ENCODE assay signal across 12 mouse cellular contexts in genomic region chr11:102595341-102595820, GRCm38 (mm10). TPM values are rescaled to one million over a fixed set of nuclear protein-coding genes. Genes with fewer than 3 reads are reported as not detected.
DNase-seq lines count a peak whose midpoint lies in the region; ATAC-seq and TF ChIP-seq lines count a peak whose summit lies in the region.
"Had no signal": no experiment of that assay in that cellular context is flagged by ENCODE, and none has a peak within 500 bp of the region (broad histone marks: within the 10 kb centered on the region; RNA-seq: fewer than 3 reads in every experiment).

No protein-coding gene starts in this region.

- TF ChIP-seq POLR2A in heart, adult 2 months (IDR thresholded peaks at IDR 0.05; ENCODE audit: insufficient read depth, low read depth, low read length): no peak
- TF ChIP-seq POLR2A in lung, adult 2 months (IDR thresholded peaks at IDR 0.05; ENCODE audit: borderline replicate concordance, extremely low read depth, low read depth, low read length): no peak

- H3K9ac ChIP-seq in heart, embryonic 11.5 days (ENCODE audit: low read depth, low read length): peak overlapping the region; percentile 39; the same call in 1 of the 2 replicates
- H3K9ac ChIP-seq in heart, adult 2 months (ENCODE audit: low read depth, low read length): no peak overlapping the region
- no peak overlapping the region for H3K9ac ChIP-seq in lung, embryonic 15.5 days
- no peak overlapping the region for H3K9ac ChIP-seq in stomach, embryonic 14.5 days (replicated peaks; ENCODE audit: low read depth, low read length)

- no peaks in the 10 kb centered on the region for H3K27me3 ChIP-seq in heart, embryonic 11.5 days (ENCODE audit: control insufficient read depth, insufficient read depth, low read length)
- 0 out of 2 replicates have a peak, but pooled peaks cover 1% of the 10 kb centered on the region for H3K27me3 ChIP-seq in heart, adult 2 months (ENCODE audit: control insufficient read depth, insufficient read depth, low read length)
- H3K27me3 ChIP-seq in lung, embryonic 15.5 days: no peaks in the 10 kb centered on the region
- no peaks in the 10 kb centered on the region for H3K27me3 ChIP-seq in stomach, embryonic 14.5 days (ENCODE audit: control insufficient read depth, insufficient read depth, low read length)

- H3K79me2 ChIP-seq in heart, adult 2 months (replicated peaks; ENCODE audit: control insufficient read depth, insufficient read depth, low read length): no peaks in the 10 kb centered on the region

- no peak for TF ChIP-seq CTCF in heart, adult 2 months (IDR thresholded peaks at IDR 0.05)
- no peak for TF ChIP-seq CTCF in lung, adult 2 months (IDR thresholded peaks at IDR 0.05; ENCODE audit: insufficient read depth, low read length)

- no peak overlapping the region for H3K27ac ChIP-seq in heart, embryonic 11.5 days (ENCODE audit: low read depth, low read length)
- no peak overlapping the region for H3K27ac ChIP-seq in heart, adult 2 months
- H3K27ac ChIP-seq in lung, embryonic 15.5 days: peak overlapping the region; percentile 60
- H3K27ac ChIP-seq in stomach, embryonic 14.5 days (ENCODE audit: low read length): peak overlapping the region; percentile 64
- H3K27ac ChIP-seq: left cerebral cortex, adult 2 months; macrophage had no signal

- intact Hi-C loops in heart, adult 2 months (cut with DNase I): no loop called here

- H3K4me1 ChIP-seq in heart, embryonic 11.5 days (ENCODE audit: control insufficient read depth, insufficient read depth, low read length): peaks cover 4% of the 10 kb centered on the region
- H3K4me1 ChIP-seq in heart, adult 2 months (ENCODE audit: control insufficient read depth, insufficient read depth, low read length): no peaks in the 10 kb centered on the region
- peaks cover 18% of the 10 kb centered on the region for H3K4me1 ChIP-seq in lung, embryonic 15.5 days
- H3K4me1 ChIP-seq in lung, adult 2 months (ENCODE audit: control insufficient read depth, insufficient read depth, low read length): no peaks in the 10 kb centered on the region
- peaks cover 17% of the 10 kb centered on the region; the same call in 1 of the 2 replicates for H3K4me1 ChIP-seq in stomach, embryonic 14.5 days (ENCODE audit: control insufficient read depth, insufficient read depth, low read length)

- TF ChIP-seq EP300 in heart, adult 2 months (IDR thresholded peaks at IDR 0.05; ENCODE audit: insufficient read depth, low read depth, low read length): no peak

- no peaks in the 10 kb centered on the region for H3K9me3 ChIP-seq in heart, embryonic 11.5 days (replicated peaks; ENCODE audit: control insufficient read depth, low read length)
- no peaks in the 10 kb centered on the region for H3K9me3 ChIP-seq in lung, embryonic 15.5 days
- no peaks in the 10 kb centered on the region for H3K9me3 ChIP-seq in stomach, embryonic 14.5 days (ENCODE audit: control insufficient read depth, low read depth, low read length)

- no peak for ATAC-seq in heart, embryonic 11.5 days (replicated peaks; ENCODE audit: insufficient number of reproducible peaks, low FRiP score, low TSS enrichment)
- peak; percentile 66; the same call in 1 of the 2 replicates for ATAC-seq in lung, embryonic 15.5 days (ENCODE audit: borderline replicate concordance, extremely low read depth, low FRiP score, low TSS enrichment)
- ATAC-seq in stomach, embryonic 14.5 days (ENCODE audit: insufficient number of reproducible peaks, insufficient read depth, low FRiP score, low read depth): peak; percentile 89
- no peak for ATAC-seq in megakaryocyte, adult 5-6 weeks (ENCODE audit: poor library complexity, severe bottlenecking)
- ATAC-seq: activated CD4-positive, CD25-positive, alpha-beta regulatory T cell, adult 4 months had no signal

- no peak for DNase-seq in heart, adult 2 months
- no peak for DNase-seq in lung, adult 2 months
- DNase-seq in forelimb bud, embryonic 11.5 days (ENCODE audit: low read depth, low spot score): peak; percentile 95
- no peak for DNase-seq in frontal cortex, postnatal 36 days (ENCODE audit: low spot score in 2 of 2)
- DNase-seq: cerebellum, postnatal 36 days had no signal

- 0 out of 2 replicates have a peak overlapping the region, but pooled peaks have one; percentile 14 for H3K4me2 ChIP-seq in heart, embryonic 11.5 days
- no peak overlapping the region for H3K4me2 ChIP-seq in lung, embryonic 15.5 days
- H3K4me2 ChIP-seq in stomach, embryonic 14.5 days (replicated peaks; ENCODE audit: low read depth, low read length): no peak overlapping the region

- H3K4me3 ChIP-seq in heart, embryonic 11.5 days (ENCODE audit: low read depth, low read length): no peak overlapping the region
- H3K4me3 ChIP-seq in heart, adult 2 months: no peak overlapping the region
- no peak overlapping the region for H3K4me3 ChIP-seq in lung, embryonic 15.5 days
- H3K4me3 ChIP-seq in lung, adult 2 months (replicated peaks; ENCODE audit: extremely low read depth, low read depth, low read length): no peak overlapping the region
- no peak overlapping the region for H3K4me3 ChIP-seq in stomach, embryonic 14.5 days (ENCODE audit: low read depth, low read length)
- H3K4me3 ChIP-seq: left cerebral cortex, adult 2 months had no signal

- no peaks in the 10 kb centered on the region; the same call in 1 of the 2 replicates for H3K36me3 ChIP-seq in heart, embryonic 11.5 days (ENCODE audit: control insufficient read depth, insufficient read depth, low read length)
- H3K36me3 ChIP-seq in heart, adult 2 months (ENCODE audit: control insufficient read depth, insufficient read depth, low read length): no peaks in the 10 kb centered on the region
- no peaks in the 10 kb centered on the region for H3K36me3 ChIP-seq in lung, embryonic 15.5 days
- no peaks in the 10 kb centered on the region for H3K36me3 ChIP-seq in stomach, embryonic 14.5 days (ENCODE audit: control insufficient read depth, insufficient read depth, low read length)

- WGBS in heart, embryonic 11.5 days (ENCODE audit: insufficient replicate concordance): 19% methylated on average over 4 of the region's 4 CpGs
- WGBS in heart, adult 2 months: 41% methylated on average over 3 of the region's 4 CpGs
- WGBS in lung, embryonic 15.5 days: 7% methylated on average over 4 of the region's 4 CpGs
- WGBS in lung, adult 2 months: 32% methylated on average over 4 of the region's 4 CpGs
- 8% methylated on average over 4 of the region's 4 CpGs for WGBS in stomach, embryonic 14.5 days

RNA-seq across cellular contexts. Expression of gene Fzd2, which starts 8.8 kb away (rescaled TPM):
- 23.9 and 25.0 TPM in 2 replicates for polyA plus RNA-seq in heart, embryonic 11.5 days (2014; fragmentation: Nextera tagmentation; extraction: Ambion mirVana)
- total RNA-seq in heart, adult 2 months (2021): 1 to 10 TPM; 2.6 to 2.8 TPM
- polyA plus RNA-seq in heart, adult 2 months (2012; rRNA removed): 7.2 and 10.0 TPM in 2 replicates
- 35.9 and 38.1 TPM in 2 replicates for polyA plus RNA-seq in lung, embryonic 15.5 days (2015; fragmentation: Nextera tagmentation; extraction: Ambion mirVana)
- polyA plus RNA-seq in lung, adult 2 months (2012; rRNA removed): 45.5 and 50.9 TPM in 2 replicates
- polyA plus RNA-seq in stomach, embryonic 14.5 days (2014; fragmentation: Nextera tagmentation; extraction: Ambion mirVana): 30.5 and 30.6 TPM in 2 replicates
- not detected in 2 replicates for total RNA-seq in megakaryocyte, adult 5-6 weeks (2015)
- total RNA-seq in megakaryocyte, adult 5-6 weeks (2017): not detected in 2 replicates
- polyA plus RNA-seq: activated CD4-positive, CD25-positive, alpha-beta regulatory T cell, adult 4 months; macrophage had no signal

RNA-seq across cellular contexts. Expression of gene Gm11627, which starts 16.1 kb away (rescaled TPM):
- 13.6 and 13.9 TPM in 2 replicates for polyA plus RNA-seq in heart, embryonic 11.5 days (2014; fragmentation: Nextera tagmentation; extraction: Ambion mirVana)
- total RNA-seq in heart, adult 2 months (2021): 1 to 10 TPM; 1.2 to 1.5 TPM
- 4.0 and 4.9 TPM in 2 replicates for polyA plus RNA-seq in heart, adult 2 months (2012; rRNA removed)
- polyA plus RNA-seq in lung, embryonic 15.5 days (2015; fragmentation: Nextera tagmentation; extraction: Ambion mirVana): 16.1 and 20.3 TPM in 2 replicates
- 2.4 and 2.5 TPM in 2 replicates for polyA plus RNA-seq in lung, adult 2 months (2012; rRNA removed)
- 15.9 and 18.9 TPM in 2 replicates for polyA plus RNA-seq in stomach, embryonic 14.5 days (2014; fragmentation: Nextera tagmentation; extraction: Ambion mirVana)
- total RNA-seq in megakaryocyte, adult 5-6 weeks (2015): not detected in 2 replicates
- total RNA-seq in megakaryocyte, adult 5-6 weeks (2017): not detected in 2 replicates
- polyA plus RNA-seq: activated CD4-positive, CD25-positive, alpha-beta regulatory T cell, adult 4 months; macrophage had no signal

RNA-seq across cellular contexts. Expression of gene Gpatch8, which starts 39.2 kb away (rescaled TPM):
- polyA plus RNA-seq in heart, embryonic 11.5 days (2014; fragmentation: Nextera tagmentation; extraction: Ambion mirVana): 26.4 and 36.5 TPM in 2 replicates
- total RNA-seq in heart, adult 2 months (2021): 10 to 100 TPM; 14.8 to 18.0 TPM
- polyA plus RNA-seq in heart, adult 2 months (2012; rRNA removed): 11.7 and 16.8 TPM in 2 replicates
- 44.6 and 49.7 TPM in 2 replicates for polyA plus RNA-seq in lung, embryonic 15.5 days (2015; fragmentation: Nextera tagmentation; extraction: Ambion mirVana)
- 15.0 and 17.3 TPM in 2 replicates for polyA plus RNA-seq in lung, adult 2 months (2012; rRNA removed)
- polyA plus RNA-seq in stomach, embryonic 14.5 days (2014; fragmentation: Nextera tagmentation; extraction: Ambion mirVana): 55.4 and 64.7 TPM in 2 replicates
- total RNA-seq in megakaryocyte, adult 5-6 weeks (2015): 18.9 and 19.8 TPM in 2 replicates
- total RNA-seq in megakaryocyte, adult 5-6 weeks (2017): 21.3 and 31.3 TPM in 2 replicates

Comparison
In these comparisons a context has a peak if more than half of its experiments do, and no peak if none do; other contexts are left out.
1. ATAC-seq: peak in lung, embryonic 15.5 days (single experiment) and stomach, embryonic 14.5 days (single experiment); none in heart, embryonic 11.5 days (single experiment) and megakaryocyte, adult 5-6 weeks (single experiment).
2. H3K27ac ChIP-seq: peak in lung, embryonic 15.5 days (single experiment) and stomach, embryonic 14.5 days (single experiment); none in heart, embryonic 11.5 days (single experiment) and heart, adult 2 months (single experiment).